9 mouse cellular contexts compared by ENCODE assay signal in genomic region chr11:22437851-22438215, GRCm38 (mm10).
DNase-seq lines count a peak whose midpoint lies in the region; ATAC-seq and TF ChIP-seq lines count a peak whose summit lies in the region.
"Had no signal": no experiment of that assay in that cellular context is flagged by ENCODE, and none has a peak within 500 bp of the region (broad histone marks: within the 10 kb centered on the region; RNA-seq: fewer than 3 reads in every experiment).

No protein-coding gene starts in this region.

- no peak overlapping the region for H3K27ac ChIP-seq in midbrain, embryonic 11.5 days (ENCODE audit: low read depth, low read length)
- H3K27ac ChIP-seq in midbrain, postnatal 0 days (ENCODE audit: low read depth, low read length) = no peak overlapping the region

- H3K9ac ChIP-seq in midbrain, embryonic 11.5 days (ENCODE audit: low read length) = no peak overlapping the region
- H3K9ac ChIP-seq in midbrain, postnatal 0 days (replicated peaks; ENCODE audit: low read length, poor library complexity, severe bottlenecking) = no peak overlapping the region

- no peak overlapping the region for H3K4me3 ChIP-seq in midbrain, embryonic 11.5 days (ENCODE audit: low read depth, low read length)
- no peak overlapping the region for H3K4me3 ChIP-seq in midbrain, postnatal 0 days (ENCODE audit: low read depth, low read length)

- H3K4me2 ChIP-seq in midbrain, embryonic 11.5 days = no peak overlapping the region
- no peak overlapping the region for H3K4me2 ChIP-seq in midbrain, postnatal 0 days (ENCODE audit: low read depth, low read length, poor library complexity, severe bottlenecking)

- H3K9me3 ChIP-seq in midbrain, embryonic 11.5 days (ENCODE audit: control insufficient read depth, low read length) = no peaks in the 10 kb centered on the region
- H3K9me3 ChIP-seq in midbrain, postnatal 0 days (ENCODE audit: low read length) = no peaks in the 10 kb centered on the region

- peak; percentile 24; the same call in 1 of the 2 replicates for ATAC-seq in midbrain, embryonic 11.5 days (ENCODE audit: low FRiP score)
- no peak for ATAC-seq in midbrain, postnatal 0 days (ENCODE audit: low FRiP score)

- H3K27me3 ChIP-seq in midbrain, embryonic 11.5 days (ENCODE audit: control insufficient read depth, insufficient read depth, low read length) = no peaks in the 10 kb centered on the region
- no peaks in the 10 kb centered on the region for H3K27me3 ChIP-seq in midbrain, postnatal 0 days (ENCODE audit: insufficient read depth, low read length)

- H3K4me1 ChIP-seq in midbrain, embryonic 11.5 days (ENCODE audit: control insufficient read depth, insufficient read depth, low read length) = no peaks in the 10 kb centered on the region
- H3K4me1 ChIP-seq in midbrain, postnatal 0 days (ENCODE audit: insufficient read depth, low read length) = no peaks in the 10 kb centered on the region

- no peak for TF ChIP-seq CTCF in midbrain, postnatal 0 days (IDR thresholded peaks at IDR 0.05)

- 88% methylated on average over 5 of the region's 5 CpGs for WGBS in midbrain, embryonic 11.5 days
- WGBS in midbrain, postnatal 0 days = 75% methylated on average over 5 of the region's 5 CpGs

- DNase-seq in adrenal gland, postnatal 10 days = peak; percentile 30
- no peak for DNase-seq in adrenal gland, adult 2 months
- no peak for DNase-seq in midbrain, embryonic 11.5 days (ENCODE audit: low spot score, missing footprints)
- DNase-seq in midbrain, postnatal 0 days (ENCODE audit: low spot score) = no peak
- DNase-seq in kidney, postnatal 36 days = peak; percentile 80 to 81
- no peak for DNase-seq in spleen, postnatal 10 days (ENCODE audit: low spot score in 2 of 2)
- DNase-seq in right cerebral cortex, postnatal 25 days = no peak
- no peak for DNase-seq in right cerebral cortex, postnatal 36 days (ENCODE audit: low spot score in 2 of 2)
- DNase-seq: thymus, postnatal 14 days had no signal

- no peaks in the 10 kb centered on the region for H3K36me3 ChIP-seq in midbrain, embryonic 11.5 days (ENCODE audit: control insufficient read depth, insufficient read depth, low read length)
- H3K36me3 ChIP-seq in midbrain, postnatal 0 days (ENCODE audit: insufficient read depth, low read length) = no peaks in the 10 kb centered on the region

Comparison
In these comparisons a context has a peak if more than half of its experiments do, and no peak if none do; other contexts are left out.
1. DNase-seq: peak in adrenal gland, postnatal 10 days (single experiment) and kidney, postnatal 36 days (2 of 2); none in adrenal gland, adult 2 months (single experiment), midbrain, embryonic 11.5 days (single experiment), midbrain, postnatal 0 days (single experiment), spleen, postnatal 10 days (0 of 2), right cerebral cortex, postnatal 25 days (single experiment) and right cerebral cortex, postnatal 36 days (0 of 2).